Mouse (Mus musculus) hindbrain, embryonic 16.5 days (tissue): ENCODE measurements around the gene Fancb. TPM values are rescaled to one million over a fixed set of nuclear protein-coding genes. Genes with fewer than 3 reads are reported as not detected.

Source experiments
- ATAC-seq: fragments of 200-750 bp; cut with Nextera tagmentation; 2 replicates; pipeline ENCODE4 v1.8.0; 2017; ENCODE audit warnings: moderate TSS enrichment, moderate library complexity
- H3K27ac ChIP-seq: fragments of 300-500 bp; sonication (generic); 2 replicates; pipeline ENCODE4 v1.5.1; 2014; ENCODE audit warnings: low read depth, mild to moderate bottlenecking, control low read depth, low read length, moderate library complexity
- H3K27me3 ChIP-seq: fragments of 300-500 bp; sonication (generic); replicated peaks from 2 replicates; pipeline ENCODE4 v1.6.1; 2014; ENCODE audit warnings: low read length; ENCODE audit not compliant: control insufficient read depth, insufficient read depth
- H3K36me3 ChIP-seq: fragments of 300-500 bp; sonication (generic); 2 replicates; pipeline ENCODE4 v1.6.1; 2014; ENCODE audit warnings: mild to moderate bottlenecking, low read length, moderate library complexity, mixed read lengths; ENCODE audit not compliant: control insufficient read depth, insufficient read depth
- H3K4me1 ChIP-seq: fragments of 300-500 bp; sonication (generic); 2 replicates; pipeline ENCODE4 v1.6.1; 2014; ENCODE audit warnings: low read depth, low read length; ENCODE audit not compliant: control insufficient read depth, insufficient read depth
- H3K4me2 ChIP-seq: fragments of 300-500 bp; sonication (generic); 2 replicates; pipeline ENCODE4 v1.6.1; 2014; ENCODE audit warnings: mild to moderate bottlenecking, low read length, control low read depth, moderate library complexity
- H3K4me3 ChIP-seq: fragments of 300-500 bp; sonication (generic); 2 replicates; pipeline ENCODE4 v1.5.1; 2014; ENCODE audit warnings: mild to moderate bottlenecking, low read length, control low read depth, moderate library complexity
- H3K9ac ChIP-seq: fragments of 300-500 bp; sonication (generic); 2 replicates; pipeline ENCODE4 v1.6.1; 2014; ENCODE audit warnings: low read depth, mild to moderate bottlenecking, control low read depth, low read length, moderate library complexity
- H3K9me3 ChIP-seq: fragments of 300-500 bp; sonication (generic); 2 replicates; pipeline ENCODE4 v1.6.1; 2014; ENCODE audit warnings: mild to moderate bottlenecking, low read length, moderate library complexity; ENCODE audit not compliant: control insufficient read depth
- polyA plus RNA-seq: library from polyadenylated mRNA; unstranded; fragments of >200 nt; fragmentation: Nextera tagmentation; extraction: Ambion mirVana; gene quantifications from 2 replicates; pipeline ENCODE4 v1.2.1, GENCODE M21; 2015

Fancb gene
- polyA plus RNA-seq, 1 experiment from 2014 or later: 2.9 TPM

DNA sequence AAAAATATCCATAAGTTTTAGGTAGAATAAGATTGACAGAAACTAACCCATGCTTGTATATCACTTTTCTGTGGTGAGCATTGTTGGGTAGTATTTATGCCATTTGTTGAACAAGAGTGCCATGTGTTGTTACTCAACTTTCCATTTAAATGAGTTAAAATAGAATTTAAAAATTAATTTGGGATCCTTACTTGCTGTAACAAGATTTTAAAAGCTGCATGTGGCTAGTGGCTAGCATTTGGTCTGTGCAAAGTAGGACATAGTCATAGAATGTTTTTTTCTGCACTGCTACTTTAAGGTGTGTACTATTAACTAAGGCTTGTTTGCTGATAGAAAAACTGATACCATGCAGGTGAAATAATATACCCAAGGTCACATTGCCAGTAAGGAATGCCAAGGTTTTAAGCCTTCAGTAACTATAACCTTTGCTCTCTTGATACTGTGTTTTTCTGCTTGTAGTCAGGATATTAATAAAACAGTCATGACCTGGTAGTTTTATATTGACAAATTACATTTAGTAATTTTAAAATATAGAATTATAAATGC, 24.5 kb downstream of the Fancb start, which contains the start of gene Gm17604:
Gm17604 (minus strand) TSS at position 51 of the 546 bp plus-strand sequence.
- H3K36me3 ChIP-seq: no peaks in the 10 kb centered on the region
- no peaks in the 10 kb centered on the region for H3K9me3 ChIP-seq
- H3K4me2 ChIP-seq: no peak within 1 kb of the TSS
- no peak for ATAC-seq
- peaks cover 5% of the 10 kb centered on the region; the same call in 1 of the 2 replicates for H3K27me3 ChIP-seq
- no peaks in the 10 kb centered on the region for H3K4me1 ChIP-seq
- no peak within 1 kb of the TSS for H3K27ac ChIP-seq
- H3K9ac ChIP-seq: no peak within 1 kb of the TSS
- H3K4me3 ChIP-seq: no peak within 1 kb of the TSS

Other genes with a start within 250 kb of the Fancb start
- gene Mospd2, start 217 bp upstream of the Fancb start, polyA plus RNA-seq: 16.3 and 16.6 TPM in 2 replicates
- not detected in 2 replicates for gene Gm17604, start 24.2 kb downstream of the Fancb start, polyA plus RNA-seq